Mouse (Mus musculus) liver, embryonic 11.5 days (tissue): Measurements from ENCODE around the gene Apom. TPM values are rescaled to one million over a fixed set of nuclear protein-coding genes. Genes with fewer than 3 reads are reported as not detected.

Source experiments
- ATAC-seq: fragments of 200-750 bp; cut with Nextera tagmentation; replicated peaks from 2 replicates; pipeline ENCODE4 v1.8.0; 2017; ENCODE audit warnings: moderate number of reproducible peaks, mild to moderate bottlenecking, moderate TSS enrichment, moderate library complexity; ENCODE audit not compliant: low FRiP score
- DNase-seq: peaks from one replicate; pipeline ENCODE4 v3.0.0-alpha.2; 2017; ENCODE audit warnings: low spot score
- H3K27ac ChIP-seq: fragments of 300-500 bp; sonication (generic); 2 replicates; pipeline ENCODE4 v1.5.1; 2014; ENCODE audit warnings: mild to moderate bottlenecking, low read depth, low read length, control low read depth
- H3K27me3 ChIP-seq: fragments of 300-500 bp; sonication (generic); replicated peaks from 2 replicates; pipeline ENCODE4 v1.6.1; 2014; ENCODE audit warnings: low read length, mixed read lengths; ENCODE audit not compliant: control insufficient read depth, insufficient read depth
- H3K36me3 ChIP-seq: fragments of 300-500 bp; sonication (generic); 2 replicates; pipeline ENCODE4 v1.6.1; 2014; ENCODE audit warnings: mild to moderate bottlenecking, low read length, moderate library complexity, mixed read lengths; ENCODE audit not compliant: control insufficient read depth, insufficient read depth
- H3K4me1 ChIP-seq: fragments of 300-500 bp; sonication (generic); replicated peaks from 2 replicates; pipeline ENCODE4 v1.6.1; 2014; ENCODE audit warnings: low read length, mixed read lengths; ENCODE audit not compliant: control insufficient read depth, insufficient read depth
- H3K4me2 ChIP-seq: fragments of 300-500 bp; sonication (generic); 2 replicates; pipeline ENCODE4 v1.6.1; 2014; ENCODE audit warnings: mild to moderate bottlenecking, control low read depth, moderate library complexity
- H3K4me3 ChIP-seq: fragments of 300-500 bp; sonication (generic); 2 replicates; pipeline ENCODE4 v1.5.1; 2014; ENCODE audit warnings: low read depth, low read length, control low read depth
- H3K9ac ChIP-seq: fragments of 300-500 bp; sonication (generic); 2 replicates; pipeline ENCODE4 v1.6.1; 2014; ENCODE audit warnings: low read depth, low read length, control low read depth
- H3K9me3 ChIP-seq: fragments of 300-500 bp; sonication (generic); 2 replicates; pipeline ENCODE4 v1.6.1; 2016; ENCODE audit warnings: low read length, inconsistent platforms, mixed read lengths; ENCODE audit not compliant: control insufficient read depth
- WGBS: fragments of 180-500 bp; shearing (Covaris S2); extraction: QIAGEN DNeasy Blood & Tissue Kit; methylation state at CpG from one replicate; pipeline ENCODE4 v1.1.7; 2014; 5-methylcytosine and 5-hydroxymethylcytosine counted together
- polyA plus RNA-seq: library from polyadenylated mRNA; unstranded; fragments of >200 nt; fragmentation: Nextera tagmentation; extraction: Ambion mirVana; gene quantifications from 2 replicates; pipeline ENCODE4 v1.2.1, GENCODE M21; 2014

Apom gene
- polyA plus RNA-seq, 1 experiment from 2014 or later, result 429 TPM

DNA sequence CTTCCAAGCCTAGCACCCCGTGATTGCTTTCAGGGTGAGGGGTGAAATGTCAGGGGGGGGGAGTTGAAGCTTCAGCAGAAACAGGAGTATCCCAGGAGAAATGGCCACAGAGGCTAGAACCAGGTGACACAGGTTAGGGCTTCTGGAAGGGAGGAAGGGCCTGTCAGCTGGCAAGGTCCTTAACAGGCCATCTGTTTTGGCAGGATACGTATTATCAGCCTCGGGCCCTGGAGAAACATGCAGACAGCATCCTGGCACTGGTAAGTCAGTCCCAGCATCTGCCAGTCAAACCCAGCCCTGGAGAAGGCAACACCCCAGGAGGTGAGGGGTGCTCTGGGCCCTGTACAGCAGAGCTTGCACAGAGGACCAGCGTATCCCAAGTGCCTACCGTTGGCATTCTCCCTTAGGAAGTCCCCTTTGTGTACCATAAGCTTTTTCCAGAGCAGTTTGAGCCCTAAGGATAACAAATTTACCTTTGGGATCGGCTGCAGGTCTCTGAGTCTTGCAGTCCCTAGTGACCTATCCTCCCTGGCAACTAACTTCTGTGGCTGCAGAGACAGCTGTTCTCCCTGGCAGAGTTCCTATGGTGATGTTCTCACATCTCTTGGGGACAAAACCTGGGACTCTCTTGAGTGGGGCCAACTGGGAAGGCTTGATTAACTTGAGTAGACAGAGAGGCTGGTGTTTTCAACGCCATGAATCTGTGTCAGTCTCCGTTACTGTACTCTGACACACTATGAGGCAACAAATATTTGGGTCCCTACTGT, 41.5 kb downstream of the Apom start:
- Histone ChIP-seq H3K36me3 (peaks cover 15% of the 10 kb centered on the region), H3K4me2 (peak overlapping the region; percentile 73), H3K4me3 (peak overlapping the region; percentile 72), H3K9me3 (no peaks in the 10 kb centered on the region), H3K4me1 (peaks cover 12% of the 10 kb centered on the region), H3K27me3 (no peaks in the 10 kb centered on the region), H3K27ac (peak overlapping the region; percentile 95; the same call in 1 of the 2 replicates), H3K9ac (peak overlapping the region; percentile 94)
- WGBS, result 65% methylated on average over 8 of the region's 8 CpGs
- peak; percentile 44 for ATAC-seq
- DNase-seq, result no peak

DNA sequence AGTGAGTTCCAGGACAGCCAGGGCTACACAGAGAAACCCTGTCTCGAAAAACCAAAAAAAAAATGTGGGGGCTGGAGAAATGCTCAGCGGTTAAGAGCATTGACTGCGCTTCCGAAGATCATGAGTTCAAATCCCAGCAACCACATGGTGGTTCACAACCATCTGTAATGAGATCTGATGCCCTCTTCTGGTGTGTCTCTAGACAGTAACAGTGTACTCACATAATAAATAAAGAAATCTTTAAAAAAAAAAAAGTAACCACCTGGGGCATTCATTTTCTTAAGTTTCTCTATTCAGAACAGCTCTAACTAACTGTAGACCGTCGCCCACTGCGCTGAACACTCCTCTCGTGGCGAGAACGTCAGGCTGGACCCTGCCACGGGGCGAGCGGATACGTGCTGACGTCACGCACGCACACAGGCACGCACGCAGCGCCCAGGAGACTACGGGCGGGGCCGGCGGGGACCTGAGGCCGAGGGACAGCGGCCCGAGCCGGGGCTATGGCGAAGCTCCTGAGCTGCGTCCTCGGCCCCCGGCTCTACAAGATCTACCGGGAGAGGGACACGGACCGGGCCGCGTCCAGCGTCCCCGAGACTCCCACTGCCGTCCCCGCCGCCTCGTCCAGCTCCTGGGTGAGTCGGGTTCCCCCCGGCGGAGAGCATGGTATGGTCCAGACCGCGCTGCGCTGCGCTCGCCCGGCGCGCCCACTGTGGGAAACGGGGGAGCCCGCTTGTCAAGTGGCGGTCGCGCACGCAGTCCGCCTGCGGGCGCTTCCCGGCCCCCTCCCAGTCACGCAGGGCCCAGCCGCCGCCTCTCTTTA, 42.8 kb downstream of the Apom start, which contains the start of gene Abhd16a:
TSS of gene Abhd16a (plus strand) at position 439 of the 820 bp plus-strand sequence.
- H3K4me1 ChIP-seq, result peaks cover 13% of the 10 kb centered on the region
- H3K36me3 ChIP-seq, result peaks cover 15% of the 10 kb centered on the region
- peak within 1 kb of the TSS; percentile 73 for H3K4me2 ChIP-seq
- DNase-seq, result peak; percentile 93
- no peaks in the 10 kb centered on the region for H3K27me3 ChIP-seq
- H3K4me3 ChIP-seq, result peak within 1 kb of the TSS; percentile 72
- peak within 1 kb of the TSS; percentile 94 for H3K9ac ChIP-seq
- peak; percentile 96 for ATAC-seq
- 2% methylated on average over 67 of the region's 67 CpGs for whole genome bisulfite sequencing
- H3K27ac ChIP-seq, result peak within 1 kb of the TSS; percentile 95
- H3K9me3 ChIP-seq, result no peaks in the 10 kb centered on the region

DNA sequence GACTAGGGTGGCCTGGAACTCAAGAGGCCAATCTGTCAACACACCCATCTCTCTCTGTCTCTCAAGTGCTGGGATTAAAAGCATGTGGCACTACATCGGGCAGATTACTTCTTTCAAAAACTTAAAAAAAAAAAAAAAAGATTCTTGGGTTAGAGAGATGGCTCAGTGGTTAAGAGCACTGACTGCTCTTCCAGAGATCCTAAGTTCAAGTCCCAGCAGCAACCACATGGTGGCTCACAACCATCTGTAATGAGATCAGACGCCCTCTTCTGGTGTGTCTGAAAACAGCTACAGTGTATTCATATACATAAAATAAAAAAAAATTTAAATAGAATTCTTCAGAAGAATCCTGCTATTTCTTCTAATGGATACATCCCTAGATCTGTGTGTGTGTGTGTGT, 43.7 kb downstream of the Apom start:
- H3K9ac ChIP-seq, result no peak overlapping the region
- H3K9me3 ChIP-seq, result no peaks in the 10 kb centered on the region
- peaks cover 13% of the 10 kb centered on the region for H3K4me1 ChIP-seq
- DNase-seq (no peak), ATAC-seq (no peak)
- H3K4me2 ChIP-seq, result no peak overlapping the region
- H3K27me3 ChIP-seq, result no peaks in the 10 kb centered on the region
- H3K27ac ChIP-seq, result no peak overlapping the region
- no peak overlapping the region for H3K4me3 ChIP-seq
- peaks cover 15% of the 10 kb centered on the region for H3K36me3 ChIP-seq
- WGBS, result 41% methylated on average over 2 of the region's 2 CpGs

DNA sequence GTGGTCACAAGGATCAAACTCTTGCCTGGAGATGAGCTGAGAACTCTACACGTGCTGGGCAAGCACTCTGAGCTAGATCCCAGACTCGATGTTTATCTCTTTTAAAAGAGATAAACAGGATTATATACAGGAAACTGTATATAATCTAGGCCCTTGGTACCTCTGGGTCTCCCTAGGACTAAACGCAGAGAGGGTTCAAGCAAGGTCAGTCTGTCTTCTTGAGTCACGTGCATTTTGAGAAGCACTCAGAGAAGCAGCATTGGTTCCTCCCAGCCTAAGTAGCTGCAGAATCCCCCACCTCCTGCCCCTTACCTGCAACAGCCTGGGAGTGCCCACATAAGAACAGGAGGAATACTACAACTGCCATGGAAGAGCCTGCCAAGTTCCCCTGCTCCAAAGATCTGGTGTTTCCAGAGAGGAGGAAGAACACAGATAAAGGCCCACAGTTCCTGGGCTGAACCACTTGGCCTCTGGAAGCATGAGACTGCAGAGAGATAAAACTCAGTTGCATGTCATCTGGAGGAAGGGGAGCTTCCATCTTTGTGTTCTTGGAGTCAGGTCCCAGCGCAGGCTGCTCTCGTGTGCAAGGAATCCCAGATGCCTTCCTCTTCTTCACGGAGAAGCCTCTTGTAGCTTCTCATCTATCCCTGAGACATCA, 46.5 kb downstream of the Apom start, which contains the start of gene Ly6g6f:
TSS of gene Ly6g6f (minus strand) at position 403 of the 658 bp plus-strand sequence.
- no peaks in the 10 kb centered on the region for H3K27me3 ChIP-seq
- no peak within 1 kb of the TSS; the same call in 1 of the 2 replicates for H3K27ac ChIP-seq
- no peak within 1 kb of the TSS for H3K4me3 ChIP-seq
- H3K4me2 ChIP-seq, result no peak within 1 kb of the TSS
- no peak for ATAC-seq
- H3K4me1 ChIP-seq, result peaks cover 17% of the 10 kb centered on the region
- no peaks in the 10 kb centered on the region for H3K9me3 ChIP-seq
- WGBS, result 39% methylated on average over 7 of the region's 7 CpGs
- DNase-seq, result no peak
- no peak within 1 kb of the TSS for H3K9ac ChIP-seq
- H3K36me3 ChIP-seq, result no peaks in the 10 kb centered on the region

DNA sequence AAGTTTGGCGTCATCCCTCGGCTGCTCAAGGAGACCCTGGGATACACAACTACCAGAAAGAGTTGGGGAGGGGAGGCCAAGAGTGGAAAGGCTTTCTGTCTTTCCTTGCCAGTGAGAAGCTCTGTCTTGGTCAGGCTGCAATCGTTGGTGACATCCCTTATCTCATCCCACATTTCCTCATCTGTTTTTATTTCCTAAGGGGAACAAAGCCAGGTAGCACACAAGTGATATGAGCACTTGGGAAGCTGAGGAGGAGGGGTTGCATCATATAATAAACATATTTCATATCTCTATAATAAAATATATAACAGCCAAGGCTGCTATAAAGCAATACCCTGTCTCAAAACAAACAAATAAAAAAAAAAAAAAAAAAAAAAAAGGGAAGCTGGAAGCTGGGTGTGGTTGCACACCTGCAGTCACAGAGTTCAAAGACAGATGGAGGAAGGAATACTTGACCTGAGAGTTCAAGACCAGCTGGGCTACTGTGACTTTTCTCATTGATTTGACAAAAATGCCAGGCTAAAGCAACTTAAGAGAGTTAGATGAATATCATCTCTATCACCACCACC, 47.8 kb downstream of the Apom start:
- H3K9ac ChIP-seq, result peak overlapping the region; percentile 10; the same call in 1 of the 2 replicates
- no peak for DNase-seq
- no peak overlapping the region for H3K27ac ChIP-seq
- no peaks in the 10 kb centered on the region for H3K36me3 ChIP-seq
- no peak for ATAC-seq
- H3K4me2 ChIP-seq, result no peak overlapping the region
- peaks cover 24% of the 10 kb centered on the region for H3K4me1 ChIP-seq
- H3K9me3 ChIP-seq, result no peaks in the 10 kb centered on the region
- 60% methylated on average over 3 of the region's 3 CpGs for WGBS
- no peaks in the 10 kb centered on the region for H3K27me3 ChIP-seq
- no peak overlapping the region for H3K4me3 ChIP-seq

DNA sequence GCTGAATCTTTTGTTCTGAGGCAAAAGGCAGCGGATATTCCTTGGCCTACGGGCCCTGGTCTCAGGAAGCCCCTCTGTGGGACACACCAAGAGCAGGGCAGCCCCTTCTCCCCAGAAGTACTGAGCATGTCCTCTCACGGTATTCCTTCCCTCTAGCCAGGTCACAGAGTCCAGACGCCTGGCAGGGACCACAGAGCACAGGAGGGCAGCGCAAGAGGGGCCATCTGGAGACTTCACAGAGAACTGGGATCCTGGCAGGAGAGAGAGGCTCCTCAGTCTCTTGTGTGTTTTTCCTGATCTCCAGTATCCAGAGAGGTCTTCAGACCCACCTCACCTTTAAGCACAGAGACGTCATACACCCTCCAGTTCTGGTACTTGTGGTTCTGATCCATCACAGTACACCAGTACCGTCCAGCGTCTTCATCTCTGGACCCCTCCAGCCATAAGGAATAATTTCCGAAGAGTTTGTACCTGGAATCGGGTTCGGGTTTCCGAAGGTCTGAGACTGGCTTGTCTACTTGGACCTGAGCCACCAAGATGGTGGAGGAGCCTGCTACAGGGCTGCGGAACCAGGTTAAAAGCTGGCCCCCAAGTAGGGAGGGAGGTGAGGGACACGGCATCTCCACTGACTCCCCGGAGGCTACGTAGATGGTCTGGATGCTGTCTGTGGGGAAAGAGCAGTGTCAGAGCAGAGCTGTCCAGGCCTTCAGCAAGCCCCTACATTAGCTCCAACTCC, 48.8 kb downstream of the Apom start:
- H3K9ac ChIP-seq, result peak overlapping the region; percentile 15; the same call in 1 of the 2 replicates
- WGBS, result 84% methylated on average over 16 of the region's 16 CpGs
- no peak overlapping the region for H3K4me2 ChIP-seq
- H3K36me3 ChIP-seq, result no peaks in the 10 kb centered on the region
- peaks cover 24% of the 10 kb centered on the region for H3K4me1 ChIP-seq
- 0 out of 2 replicates have a peak, but pooled peaks cover 3% of the 10 kb centered on the region for H3K27me3 ChIP-seq
- DNase-seq, result no peak
- no peaks in the 10 kb centered on the region for H3K9me3 ChIP-seq
- H3K4me3 ChIP-seq, result no peak overlapping the region
- H3K27ac ChIP-seq, result no peak overlapping the region
- no peak for ATAC-seq

DNA sequence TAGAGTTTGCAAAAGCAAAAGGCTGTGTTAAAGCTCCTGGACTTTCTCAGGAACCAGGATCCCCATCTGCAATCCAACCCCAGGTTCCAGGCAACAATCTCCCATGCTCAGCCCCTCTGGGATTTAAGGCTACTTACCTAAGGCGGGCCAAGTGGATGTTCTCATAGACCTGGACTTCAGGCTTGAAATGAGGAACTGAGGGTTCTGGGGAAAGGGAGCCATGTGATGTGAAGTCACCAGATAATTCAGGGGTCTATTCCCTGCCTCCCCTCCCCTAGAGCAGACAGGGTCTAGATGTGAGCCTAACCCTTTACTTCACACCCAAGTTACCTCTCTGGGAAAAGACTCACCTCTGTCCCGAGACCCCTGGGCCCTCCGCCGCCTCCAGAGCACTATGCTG, 51.1 kb downstream of the Apom start:
- Histone ChIP-seq H3K27me3 (0 out of 2 replicates have a peak, but pooled peaks cover 3% of the 10 kb centered on the region), H3K27ac (peak overlapping the region; percentile 74), H3K36me3 (no peaks in the 10 kb centered on the region), H3K4me1 (peaks cover 26% of the 10 kb centered on the region), H3K9me3 (no peaks in the 10 kb centered on the region), H3K4me2 (peak overlapping the region; percentile 64), H3K9ac (peak overlapping the region; percentile 61; the same call in 1 of the 2 replicates), H3K4me3 (no peak overlapping the region)
- DNase-seq (no peak), ATAC-seq (no peak)
- WGBS, result 84% methylated on average over 4 of the region's 4 CpGs
